Mouse (Mus musculus): ENCODE measurements at regions not wholly inside any gene's neighbourhood (a gene's known extent, or its start where the extent isn't known, plus 50 kb on each side); places are given as distances from the start of the nearest gene placed in this dataset.

DNA sequence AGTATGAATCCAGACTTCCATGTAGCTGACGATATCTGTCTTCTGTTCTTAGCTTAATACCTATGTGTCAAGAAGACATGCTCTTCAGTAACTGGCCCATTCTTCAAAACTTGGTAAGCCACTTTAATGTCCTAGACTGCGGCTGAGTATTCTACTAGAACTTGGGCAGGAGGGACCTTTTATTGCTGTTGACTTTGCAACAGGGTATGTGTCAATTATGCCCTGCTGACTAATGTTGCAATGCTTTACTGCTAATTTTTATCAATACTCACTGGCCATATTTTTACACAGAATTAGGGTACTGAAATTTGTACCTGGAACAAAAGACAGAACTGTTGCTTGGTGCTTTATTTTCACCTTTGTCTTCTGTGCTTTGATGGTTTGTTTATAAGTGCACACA is 746.9 kb downstream of the Ppargc1a start:
- Histone ChIP-seq H3K4me2 (replicated peaks; ENCODE audit: low read depth, low read length) (no peak overlapping the region), H3K4me3 (ENCODE audit: low read length) (no peak overlapping the region), H3K9ac (replicated peaks; ENCODE audit: low read length) (no peak overlapping the region), H3K27ac (ENCODE audit: low read length) (no peak overlapping the region), H3K36me3 (ENCODE audit: insufficient read depth, low read length) (no peaks in the 10 kb centered on the region), H3K27me3 (ENCODE audit: insufficient read depth, low read length) (no peaks in the 10 kb centered on the region), H3K4me1 (ENCODE audit: insufficient read depth, low read length) (no peaks in the 10 kb centered on the region), H3K9me3 (ENCODE audit: low read length) (no peaks in the 10 kb centered on the region)
- ATAC-seq (ENCODE audit: low FRiP score, low TSS enrichment), result no peak
- 93% methylated on average over 2 of the region's 2 CpGs for WGBS

DNA sequence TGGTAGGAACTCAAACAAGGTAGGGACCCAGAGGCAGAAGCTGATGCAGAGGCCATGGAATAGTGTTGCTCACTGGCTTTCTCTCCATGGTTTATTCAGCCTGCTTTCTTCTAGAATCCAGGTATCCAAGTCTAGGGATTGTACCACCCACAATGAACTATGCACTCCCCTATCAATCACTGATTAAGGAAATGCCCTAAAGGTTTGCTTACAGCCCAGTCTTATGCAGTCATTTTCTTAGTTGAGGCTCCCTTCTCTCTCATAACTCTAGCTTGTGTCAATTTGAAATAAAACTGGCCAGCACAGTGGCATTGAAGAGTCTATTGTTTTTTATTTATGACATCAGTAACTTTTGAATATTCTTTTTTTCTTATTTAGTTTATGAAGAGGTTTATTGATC is 747.6 kb downstream of the Ppargc1a start:
- no peak overlapping the region for H3K9ac ChIP-seq (replicated peaks; ENCODE audit: low read length)
- H3K4me1 ChIP-seq (ENCODE audit: insufficient read depth, low read length), result no peaks in the 10 kb centered on the region
- no peak for ATAC-seq (ENCODE audit: low FRiP score, low TSS enrichment)
- H3K27ac ChIP-seq (ENCODE audit: low read length), result no peak overlapping the region
- no peaks in the 10 kb centered on the region for H3K36me3 ChIP-seq (ENCODE audit: insufficient read depth, low read length)
- no peaks in the 10 kb centered on the region for H3K27me3 ChIP-seq (ENCODE audit: insufficient read depth, low read length)
- no peak overlapping the region for H3K4me3 ChIP-seq (ENCODE audit: low read length)
- H3K4me2 ChIP-seq (replicated peaks; ENCODE audit: low read depth, low read length), result no peak overlapping the region
- no peaks in the 10 kb centered on the region for H3K9me3 ChIP-seq (ENCODE audit: low read length)

DNA sequence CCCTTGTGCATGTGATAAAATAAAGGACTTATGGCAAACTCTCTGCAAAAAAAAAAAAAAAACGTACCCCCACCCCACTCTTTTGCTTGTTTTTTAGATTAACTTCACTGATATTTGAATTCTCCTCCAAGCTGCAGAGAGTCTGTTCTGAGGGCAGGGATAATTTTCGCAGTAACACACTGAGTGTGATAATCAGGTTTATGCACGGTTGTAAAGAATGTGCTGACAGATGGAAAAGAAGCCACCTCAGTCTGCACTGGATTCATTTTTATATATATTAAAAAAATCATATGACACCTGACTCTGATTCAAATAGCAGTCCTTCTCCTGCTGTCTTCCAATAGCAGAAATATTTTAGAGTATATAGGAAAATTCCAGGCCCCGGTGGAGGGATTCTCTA is 736.5 kb upstream of the Adgra3 start:
- no peak for ATAC-seq (ENCODE audit: low FRiP score, low TSS enrichment)
- H3K4me3 ChIP-seq (ENCODE audit: low read length), result no peak overlapping the region
- WGBS, result 63% methylated on average over 4 of the region's 4 CpGs
- H3K4me1 ChIP-seq (ENCODE audit: insufficient read depth, low read length), result no peaks in the 10 kb centered on the region
- no peaks in the 10 kb centered on the region for H3K36me3 ChIP-seq (ENCODE audit: insufficient read depth, low read length)
- no peak overlapping the region for H3K4me2 ChIP-seq (replicated peaks; ENCODE audit: low read depth, low read length)
- no peak overlapping the region for H3K27ac ChIP-seq (ENCODE audit: low read length)
- H3K9me3 ChIP-seq (ENCODE audit: low read length), result no peaks in the 10 kb centered on the region
- no peak overlapping the region for H3K9ac ChIP-seq (replicated peaks; ENCODE audit: low read length)
- H3K27me3 ChIP-seq (ENCODE audit: insufficient read depth, low read length), result no peaks in the 10 kb centered on the region

DNA sequence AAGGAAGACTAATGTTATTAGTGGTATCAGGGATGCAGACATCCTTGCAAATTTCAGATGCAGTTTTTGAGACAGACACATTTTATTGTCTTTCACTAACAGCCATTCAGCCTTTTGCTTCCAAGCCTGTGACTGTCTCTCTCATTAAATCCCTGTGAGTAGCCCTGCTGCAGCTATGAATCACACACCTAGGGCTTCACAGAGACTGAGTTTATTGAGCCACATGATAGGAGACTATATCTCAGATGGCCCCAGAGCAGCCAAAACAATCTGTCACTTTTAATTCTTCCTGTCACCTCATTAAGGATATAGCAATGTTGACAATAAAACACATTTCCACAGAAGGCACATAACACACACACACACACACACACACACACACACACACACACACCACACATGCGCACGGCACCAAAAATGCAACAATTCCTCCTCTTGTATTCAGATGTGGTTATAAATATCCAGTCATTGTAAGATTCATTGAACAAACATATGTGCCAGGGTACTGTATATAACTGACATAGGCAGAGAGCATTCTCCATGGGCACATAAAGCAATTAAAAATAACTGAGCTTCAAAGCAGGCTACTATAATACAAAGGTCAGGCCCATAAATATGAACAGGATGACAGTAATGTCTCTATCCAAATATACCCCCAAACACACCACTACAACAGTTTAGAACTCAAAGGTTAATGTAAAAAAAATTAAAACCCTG is 735.8 kb upstream of the Adgra3 start:
- no peak for ATAC-seq (ENCODE audit: low FRiP score, low TSS enrichment)
- no peak overlapping the region for H3K4me3 ChIP-seq (ENCODE audit: low read length)
- no peak overlapping the region for H3K27ac ChIP-seq (ENCODE audit: low read length)
- no peaks in the 10 kb centered on the region for H3K27me3 ChIP-seq (ENCODE audit: insufficient read depth, low read length)
- 40% methylated on average over 2 of the region's 2 CpGs for WGBS
- no peaks in the 10 kb centered on the region for H3K4me1 ChIP-seq (ENCODE audit: insufficient read depth, low read length)
- no peak overlapping the region for H3K4me2 ChIP-seq (replicated peaks; ENCODE audit: low read depth, low read length)
- no peak overlapping the region for H3K9ac ChIP-seq (replicated peaks; ENCODE audit: low read length)
- no peaks in the 10 kb centered on the region for H3K9me3 ChIP-seq (ENCODE audit: low read length)
- no peaks in the 10 kb centered on the region for H3K36me3 ChIP-seq (ENCODE audit: insufficient read depth, low read length)

DNA sequence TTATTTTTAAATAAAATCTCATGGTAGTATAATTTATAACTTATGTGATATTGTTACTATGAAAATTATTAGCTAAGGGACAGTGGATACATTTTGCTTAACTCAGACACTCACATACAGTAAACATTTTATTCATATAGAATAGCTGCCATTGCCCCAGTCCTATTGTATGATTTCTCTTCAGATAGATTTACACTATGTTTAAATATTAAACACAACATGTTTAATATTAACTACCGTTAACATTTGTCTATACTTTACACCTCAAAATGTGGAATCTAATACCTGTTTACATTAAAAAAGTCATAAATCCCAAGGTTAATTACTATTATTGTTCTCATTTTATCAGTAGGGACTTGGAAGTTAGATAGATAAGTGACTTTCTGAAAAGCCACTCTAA is 734.8 kb upstream of the Adgra3 start:
- Histone ChIP-seq H3K4me2 (replicated peaks; ENCODE audit: low read depth, low read length) (no peak overlapping the region), H3K4me3 (ENCODE audit: low read length) (no peak overlapping the region), H3K9me3 (ENCODE audit: low read length) (no peaks in the 10 kb centered on the region), H3K27me3 (ENCODE audit: insufficient read depth, low read length) (no peaks in the 10 kb centered on the region), H3K36me3 (ENCODE audit: insufficient read depth, low read length) (no peaks in the 10 kb centered on the region), H3K9ac (replicated peaks; ENCODE audit: low read length) (no peak overlapping the region), H3K4me1 (ENCODE audit: insufficient read depth, low read length) (no peaks in the 10 kb centered on the region), H3K27ac (ENCODE audit: low read length) (no peak overlapping the region)
- WGBS, result 59% methylated on average over 1 of the region's 1 CpGs
- no peak for ATAC-seq (ENCODE audit: low FRiP score, low TSS enrichment)

DNA sequence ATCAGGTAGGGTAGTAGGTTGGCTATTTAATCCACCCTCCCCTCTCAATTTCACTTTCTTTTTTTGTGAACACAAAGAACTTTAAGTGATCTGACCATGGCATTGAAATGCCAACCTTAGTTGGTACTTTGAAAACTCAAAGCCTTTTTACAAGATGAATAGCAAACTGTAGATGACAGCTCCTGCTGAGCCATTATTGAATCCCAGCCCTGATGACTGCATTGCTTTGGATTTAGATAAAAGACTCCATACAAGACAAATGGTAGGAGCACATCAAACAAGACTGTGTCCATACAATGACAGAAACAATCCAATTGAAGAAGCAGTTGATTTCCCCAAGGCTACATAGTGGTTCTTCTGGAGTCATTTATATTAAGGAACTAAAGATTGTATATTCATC is 726.5 kb upstream of the Adgra3 start:
- no peaks in the 10 kb centered on the region for H3K9me3 ChIP-seq (ENCODE audit: low read length)
- no peaks in the 10 kb centered on the region for H3K4me1 ChIP-seq (ENCODE audit: insufficient read depth, low read length)
- H3K9ac ChIP-seq (replicated peaks; ENCODE audit: low read length), result no peak overlapping the region
- no peaks in the 10 kb centered on the region for H3K27me3 ChIP-seq (ENCODE audit: insufficient read depth, low read length)
- no peak for ATAC-seq (ENCODE audit: low FRiP score, low TSS enrichment)
- no peaks in the 10 kb centered on the region for H3K36me3 ChIP-seq (ENCODE audit: insufficient read depth, low read length)
- H3K27ac ChIP-seq (ENCODE audit: low read length), result no peak overlapping the region
- no peak overlapping the region for H3K4me2 ChIP-seq (replicated peaks; ENCODE audit: low read depth, low read length)
- no peak overlapping the region for H3K4me3 ChIP-seq (ENCODE audit: low read length)

DNA sequence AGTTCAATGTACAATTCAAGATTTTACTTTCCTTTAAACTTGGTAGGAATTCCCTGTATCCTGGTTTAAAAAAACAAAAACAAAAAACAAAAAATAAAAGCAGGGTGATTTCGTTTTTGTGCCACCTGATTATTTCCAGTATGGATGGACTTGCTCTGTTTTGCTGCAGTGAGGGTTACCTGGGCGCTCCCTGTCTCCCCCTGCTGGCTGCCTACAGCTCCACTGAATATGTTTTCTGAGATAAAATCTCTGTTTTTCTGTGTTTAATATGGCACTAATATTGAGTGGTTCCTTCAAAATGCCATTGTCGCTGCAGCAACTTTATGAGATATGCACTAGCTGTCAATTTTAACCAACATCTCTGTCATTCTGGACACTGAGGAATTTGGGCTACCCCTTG is 720.3 kb upstream of the Adgra3 start:
- Histone ChIP-seq H3K27me3 (ENCODE audit: insufficient read depth, low read length) (no peaks in the 10 kb centered on the region), H3K4me3 (ENCODE audit: low read length) (no peak overlapping the region), H3K27ac (ENCODE audit: low read length) (no peak overlapping the region), H3K4me2 (replicated peaks; ENCODE audit: low read depth, low read length) (no peak overlapping the region), H3K4me1 (ENCODE audit: insufficient read depth, low read length) (no peaks in the 10 kb centered on the region), H3K9ac (replicated peaks; ENCODE audit: low read length) (no peak overlapping the region), H3K9me3 (ENCODE audit: low read length) (no peaks in the 10 kb centered on the region), H3K36me3 (ENCODE audit: insufficient read depth, low read length) (no peaks in the 10 kb centered on the region)
- 70% methylated on average over 3 of the region's 3 CpGs for WGBS
- ATAC-seq (ENCODE audit: low FRiP score, low TSS enrichment), result no peak

DNA sequence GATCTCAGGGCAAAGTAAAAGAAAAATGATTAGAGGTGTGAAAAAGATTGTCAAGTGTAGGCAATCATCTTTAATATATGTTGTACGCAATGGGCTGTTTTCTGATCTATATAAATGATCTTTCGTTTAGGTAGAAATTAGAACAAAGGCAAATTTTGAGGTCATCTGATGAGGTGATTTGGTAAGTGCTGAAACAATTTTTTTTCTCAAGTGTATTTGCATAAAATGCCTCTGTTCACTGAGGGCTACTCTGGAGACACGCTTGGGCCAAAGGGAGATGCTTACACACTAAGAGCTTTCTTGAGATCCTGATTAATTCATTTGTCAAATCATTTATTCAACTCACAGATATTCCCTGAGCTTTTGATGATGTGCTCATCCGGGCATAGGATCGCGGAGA is 719.4 kb upstream of the Adgra3 start:
- Histone ChIP-seq H3K9ac (replicated peaks; ENCODE audit: low read length) (no peak overlapping the region), H3K27ac (ENCODE audit: low read length) (no peak overlapping the region), H3K4me2 (replicated peaks; ENCODE audit: low read depth, low read length) (no peak overlapping the region), H3K27me3 (ENCODE audit: insufficient read depth, low read length) (no peaks in the 10 kb centered on the region), H3K36me3 (ENCODE audit: insufficient read depth, low read length) (no peaks in the 10 kb centered on the region), H3K9me3 (ENCODE audit: low read length) (no peaks in the 10 kb centered on the region), H3K4me1 (ENCODE audit: insufficient read depth, low read length) (no peaks in the 10 kb centered on the region), H3K4me3 (ENCODE audit: low read length) (no peak overlapping the region)
- WGBS, result 95% methylated on average over 6 of the region's 6 CpGs
- ATAC-seq (ENCODE audit: low FRiP score, low TSS enrichment), result no peak

DNA sequence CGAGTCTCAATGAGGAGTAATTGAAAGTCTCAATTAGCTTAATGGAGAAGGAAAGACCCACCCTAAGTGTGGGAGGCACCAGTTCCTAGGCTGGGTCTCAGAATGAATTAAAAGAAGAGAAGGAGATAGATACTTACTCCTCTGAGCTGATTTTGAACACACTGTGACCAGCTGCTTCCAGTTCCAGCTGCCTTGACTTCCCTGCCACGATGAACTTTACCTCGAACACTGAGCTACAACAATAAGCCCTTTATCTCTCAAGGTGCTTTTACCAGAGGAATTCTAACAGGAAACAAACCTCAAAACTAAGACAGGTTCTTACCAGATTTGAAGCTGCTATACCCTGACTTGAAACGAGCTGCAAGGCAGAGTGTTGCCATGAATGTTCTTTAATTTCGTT is 703.5 kb upstream of the Adgra3 start:
- no peak overlapping the region for H3K27ac ChIP-seq (ENCODE audit: low read length)
- no peaks in the 10 kb centered on the region for H3K9me3 ChIP-seq (ENCODE audit: low read length)
- H3K9ac ChIP-seq (replicated peaks; ENCODE audit: low read length), result no peak overlapping the region
- no peak overlapping the region for H3K4me3 ChIP-seq (ENCODE audit: low read length)
- ATAC-seq (ENCODE audit: low FRiP score, low TSS enrichment), result no peak
- H3K27me3 ChIP-seq (ENCODE audit: insufficient read depth, low read length), result no peaks in the 10 kb centered on the region
- no peaks in the 10 kb centered on the region for H3K36me3 ChIP-seq (ENCODE audit: insufficient read depth, low read length)
- 76% methylated on average over 5 of the region's 5 CpGs for WGBS
- no peak overlapping the region for H3K4me2 ChIP-seq (replicated peaks; ENCODE audit: low read depth, low read length)
- H3K4me1 ChIP-seq (ENCODE audit: insufficient read depth, low read length), result no peaks in the 10 kb centered on the region

DNA sequence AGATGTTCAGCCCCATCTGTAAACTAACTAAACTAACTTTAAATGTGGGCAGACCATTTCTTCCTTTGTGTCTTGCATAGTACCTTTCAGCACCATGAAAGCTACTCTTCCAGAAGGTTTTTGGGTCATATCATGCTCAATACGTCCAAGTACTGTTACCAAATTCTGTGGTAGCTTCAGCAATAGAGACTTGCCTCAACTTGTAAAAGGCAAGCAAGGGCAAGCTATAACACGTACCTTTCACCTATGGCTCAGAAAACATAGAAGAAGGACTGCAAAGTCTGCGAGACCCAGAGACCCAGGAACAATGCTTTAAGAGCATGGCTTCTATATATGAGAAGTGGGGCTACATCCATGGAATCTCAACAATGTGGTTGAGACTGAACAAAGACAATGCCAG is 701.6 kb upstream of the Adgra3 start:
- Histone ChIP-seq H3K4me3 (ENCODE audit: low read length) (no peak overlapping the region), H3K27me3 (ENCODE audit: insufficient read depth, low read length) (no peaks in the 10 kb centered on the region), H3K9ac (replicated peaks; ENCODE audit: low read length) (no peak overlapping the region), H3K27ac (ENCODE audit: low read length) (no peak overlapping the region), H3K9me3 (ENCODE audit: low read length) (no peaks in the 10 kb centered on the region), H3K4me1 (ENCODE audit: insufficient read depth, low read length) (no peaks in the 10 kb centered on the region), H3K36me3 (ENCODE audit: insufficient read depth, low read length) (no peaks in the 10 kb centered on the region), H3K4me2 (replicated peaks; ENCODE audit: low read depth, low read length) (no peak overlapping the region)
- 87% methylated on average over 3 of the region's 3 CpGs for WGBS
- ATAC-seq (ENCODE audit: low FRiP score, low TSS enrichment), result no peak

Measured in kidney, embryonic 16.5 days (tissue).